Mouse (Mus musculus): ENCODE data around the gene Tmem94.
"Not testable (repeated sequence)": the region's sequence is repeated elsewhere in the genome, so short reads cannot be mapped to it uniquely, and the experiment has no call there.

The Tmem94 gene

GRCm38 (mm10) chr11:115765103-115765606 is at the start of gene Tmem94:
Gene Tmem94, plus strand, starts transcription at chr11:115765433.
- peak; percentile 99 for DNase-seq (ENCODE audit: low read depth, low spot score)

- DNase-seq (ENCODE audit: low read depth, low spot score): no peak
These were observed 48.6 kb upstream of the Tmem94 start for GRCm38 (mm10) chr11:115716410-115717338.

- no peak for DNase-seq (ENCODE audit: low read depth, low spot score)
These were observed 47.4 kb upstream of the Tmem94 start for GRCm38 (mm10) chr11:115717660-115718390.

- DNase-seq (ENCODE audit: low read depth, low spot score): peak; percentile 83
These were observed 42.6 kb upstream of the Tmem94 start for GRCm38 (mm10) chr11:115722638-115723037.

- DNase-seq (ENCODE audit: low read depth, low spot score): no peak
These were observed 42.0 kb upstream of the Tmem94 start for GRCm38 (mm10) chr11:115723231-115723630.

- no peak for DNase-seq (ENCODE audit: low read depth, low spot score)
These were observed 31.1 kb upstream of the Tmem94 start for GRCm38 (mm10) chr11:115734041-115734686.

GRCm38 (mm10) chr11:115737608-115738208 is 27.5 kb upstream of the Tmem94 start:
- no peak for DNase-seq (ENCODE audit: low read depth, low spot score)

GRCm38 (mm10) chr11:115738275-115738885 is 26.9 kb upstream of the Tmem94 start:
- DNase-seq (ENCODE audit: low read depth, low spot score): no peak

GRCm38 (mm10) chr11:115741070-115741469 is 24.2 kb upstream of the Tmem94 start:
- no peak for DNase-seq (ENCODE audit: low read depth, low spot score)

- DNase-seq (ENCODE audit: low read depth, low spot score): no peak
These were observed 22.3 kb upstream of the Tmem94 start for GRCm38 (mm10) chr11:115742926-115743325.

- no peak for DNase-seq (ENCODE audit: low read depth, low spot score)
These were observed 20.8 kb upstream of the Tmem94 start for GRCm38 (mm10) chr11:115744385-115744784.

GRCm38 (mm10) chr11:115746109-115746508 is 19.1 kb upstream of the Tmem94 start:
- no peak for DNase-seq (ENCODE audit: low read depth, low spot score)

GRCm38 (mm10) chr11:115746762-115747161 is 18.5 kb upstream of the Tmem94 start:
- no peak for DNase-seq (ENCODE audit: low read depth, low spot score)

- no peak for DNase-seq (ENCODE audit: low read depth, low spot score)
These were observed 17.9 kb upstream of the Tmem94 start for GRCm38 (mm10) chr11:115747351-115747750.

- no peak for DNase-seq (ENCODE audit: low read depth, low spot score)
These were observed 15.4 kb upstream of the Tmem94 start for GRCm38 (mm10) chr11:115749834-115750233.

GRCm38 (mm10) chr11:115751725-115752124 is 13.5 kb upstream of the Tmem94 start:
- DNase-seq (ENCODE audit: low read depth, low spot score): no peak

GRCm38 (mm10) chr11:115752653-115753052 is 12.6 kb upstream of the Tmem94 start:
- DNase-seq (ENCODE audit: low read depth, low spot score): no peak

- no peak for DNase-seq (ENCODE audit: low read depth, low spot score)
These were observed 11.7 kb upstream of the Tmem94 start for GRCm38 (mm10) chr11:115753485-115753884.

GRCm38 (mm10) chr11:115762176-115762575 is 3.1 kb upstream of the Tmem94 start:
- not testable (repeated sequence) for DNase-seq (ENCODE audit: low read depth, low spot score)

GRCm38 (mm10) chr11:115764698-115765097 is 535 bp upstream of the Tmem94 start:
- no peak for DNase-seq (ENCODE audit: low read depth, low spot score)

GRCm38 (mm10) chr11:115765607-115766141 is 441 bp downstream of the Tmem94 start:
- peak; percentile 44 for DNase-seq (ENCODE audit: low read depth, low spot score)
